Mouse (Mus musculus) lung, adult 2 months (tissue): ENCODE data around the gene Phldb1.

Source experiments
- CTCF ChIP-seq: fragments of 200-500 bp; IDR thresholded peaks from 2 replicates; pipeline ENCODE4 v1.5.1; 2011; ENCODE audit warnings: mild to moderate bottlenecking, low read length, control low read depth; ENCODE audit not compliant: insufficient read depth
- POLR2A ChIP-seq: fragments of 200-500 bp; IDR thresholded peaks from 2 replicates; pipeline ENCODE4 v1.6.1; 2011; ENCODE audit warnings: low read depth, mild to moderate bottlenecking, control low read depth, low read length, borderline replicate concordance; ENCODE audit errors: extremely low read depth

DNA sequence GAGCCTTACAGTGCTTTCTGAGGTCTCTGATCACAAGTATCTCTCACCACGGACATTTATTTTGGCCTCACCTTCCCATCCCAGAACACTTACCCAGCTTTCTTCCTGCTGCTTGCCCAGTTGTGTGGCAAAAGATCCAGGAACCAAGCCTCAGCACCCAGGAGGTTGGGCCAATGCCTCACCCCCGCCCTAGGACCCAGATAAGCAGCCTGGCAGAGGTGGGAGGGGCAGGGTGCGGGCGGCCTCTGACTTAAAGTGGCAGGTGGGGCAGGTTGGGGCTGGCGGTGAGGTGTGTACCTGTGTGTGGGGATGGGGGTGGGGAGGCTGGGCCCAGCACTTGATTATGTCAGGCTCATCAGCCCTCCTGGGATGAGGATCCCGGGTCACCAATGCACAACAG, 21.9 kb downstream of the Phldb1 start:
- TF ChIP-seq POLR2A = no peak
- TF ChIP-seq CTCF = no peak
